8 mouse cellular contexts compared by ENCODE assay signal in the genomic region with DNA sequence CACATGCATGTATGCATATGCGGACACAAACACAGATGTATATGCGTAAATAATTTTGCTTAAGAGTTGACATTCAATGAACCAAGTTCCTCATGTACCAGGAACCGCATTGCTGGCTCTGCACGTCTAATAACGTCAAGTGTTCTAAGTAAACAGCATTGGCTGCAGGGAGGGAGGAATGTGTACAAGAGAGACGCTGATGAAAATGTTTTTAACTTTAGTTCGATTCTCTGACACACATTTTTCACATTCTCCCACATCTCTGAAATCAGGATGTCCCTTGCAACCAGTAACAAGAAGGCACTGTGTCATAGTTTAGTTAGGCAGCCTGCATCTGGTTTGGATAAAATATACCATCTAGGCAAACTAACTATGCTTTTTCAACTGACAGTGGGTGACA.
"Had no signal": no experiment of that assay in that cellular context is flagged by ENCODE, and none has a peak within 500 bp of the region (broad histone marks: within the 10 kb centered on the region; RNA-seq: fewer than 3 reads in every experiment).

No protein-coding gene starts in this region.

- H3K27ac ChIP-seq: kidney, postnatal 0 days; midbrain, embryonic 15.5 days; neural tube, embryonic 13.5 days had no signal

- H3K36me3 ChIP-seq: midbrain, embryonic 10.5 days; midbrain, embryonic 15.5 days; neural tube, embryonic 13.5 days had no signal

- H3K27me3 ChIP-seq: midbrain, embryonic 15.5 days; neural tube, embryonic 13.5 days had no signal

- DNase-seq: layer of hippocampus, adult 9-11 months; retina, postnatal 1 day; thymus, postnatal 36 days had no signal

- H3K4me3 ChIP-seq: midbrain, embryonic 10.5 days; midbrain, embryonic 15.5 days; neural tube, embryonic 13.5 days had no signal

- H3K4me2 ChIP-seq: liver, embryonic 11.5 days; midbrain, embryonic 15.5 days; neural tube, embryonic 13.5 days had no signal

- H3K4me1 ChIP-seq: midbrain, embryonic 15.5 days; neural tube, embryonic 13.5 days had no signal

- H3K9ac ChIP-seq: midbrain, embryonic 15.5 days; neural tube, embryonic 13.5 days had no signal

- ATAC-seq: midbrain, embryonic 15.5 days had no signal

- H3K9me3 ChIP-seq: midbrain, embryonic 10.5 days; midbrain, embryonic 15.5 days; neural tube, embryonic 13.5 days had no signal
